Mouse (Mus musculus): ENCODE measurements around the gene Tnfrsf9.

Gene Tnfrsf9

GRCm38 (mm10) chr4:150896896-150897624 lies 17.3 kb upstream of the Tnfrsf9 start:
- DNase-seq (ENCODE audit: low read depth), result no peak

GRCm38 (mm10) chr4:150898716-150899365 lies 15.5 kb upstream of the Tnfrsf9 start:
- DNase-seq (ENCODE audit: low read depth), result peak; percentile 85

- no peak for DNase-seq (ENCODE audit: low read depth)
Measured at GRCm38 (mm10) chr4:150900486-150900885, 13.9 kb upstream of the Tnfrsf9 start.

- peak; percentile 86 for DNase-seq (ENCODE audit: low read depth)
Measured at GRCm38 (mm10) chr4:150901651-150902050, 12.7 kb upstream of the Tnfrsf9 start.

GRCm38 (mm10) chr4:150902062-150902461 lies 12.3 kb upstream of the Tnfrsf9 start:
- DNase-seq (ENCODE audit: low read depth), result no peak

GRCm38 (mm10) chr4:150903091-150903742 lies 11.1 kb upstream of the Tnfrsf9 start:
- DNase-seq (ENCODE audit: low read depth), result no peak

- DNase-seq (ENCODE audit: low read depth), result no peak
Measured at GRCm38 (mm10) chr4:150907099-150907498, 7.3 kb upstream of the Tnfrsf9 start.

GRCm38 (mm10) chr4:150908512-150908911 lies 5.8 kb upstream of the Tnfrsf9 start:
- DNase-seq (ENCODE audit: low read depth), result peak; percentile 51

GRCm38 (mm10) chr4:150909451-150910156 lies 4.8 kb upstream of the Tnfrsf9 start:
- peak; percentile 99 for DNase-seq (ENCODE audit: low read depth)

- no peak for DNase-seq (ENCODE audit: low read depth)
Measured at GRCm38 (mm10) chr4:150910164-150910951, 4.0 kb upstream of the Tnfrsf9 start.

- DNase-seq (ENCODE audit: low read depth), result peak; percentile 38
Measured at GRCm38 (mm10) chr4:150913743-150914142, 619 bp upstream of the Tnfrsf9 start.

- peak; percentile 73 for DNase-seq (ENCODE audit: low read depth)
Measured at GRCm38 (mm10) chr4:150915181-150915906, 982 bp downstream of the Tnfrsf9 start.

- DNase-seq (ENCODE audit: low read depth), result peak; percentile 92
Measured at GRCm38 (mm10) chr4:150917336-150918027, 3.1 kb downstream of the Tnfrsf9 start.

- no peak for DNase-seq (ENCODE audit: low read depth)
Measured at GRCm38 (mm10) chr4:150921206-150921605, 6.8 kb downstream of the Tnfrsf9 start.

GRCm38 (mm10) chr4:150924308-150924707 lies 9.9 kb downstream of the Tnfrsf9 start:
- no peak for DNase-seq (ENCODE audit: low read depth)

GRCm38 (mm10) chr4:150924936-150925335 lies 10.6 kb downstream of the Tnfrsf9 start:
- no peak for DNase-seq (ENCODE audit: low read depth)

- peak; percentile 31 for DNase-seq (ENCODE audit: low read depth)
Measured at GRCm38 (mm10) chr4:150925923-150926322, 11.6 kb downstream of the Tnfrsf9 start.

- DNase-seq (ENCODE audit: low read depth), result peak; percentile 20
Measured at GRCm38 (mm10) chr4:150926924-150927705, 12.8 kb downstream of the Tnfrsf9 start.

- DNase-seq (ENCODE audit: low read depth), result peak; percentile 60
Measured at GRCm38 (mm10) chr4:150927789-150928188, 13.4 kb downstream of the Tnfrsf9 start.
